Mouse (Mus musculus): Measurements from ENCODE around the gene Hsd17b14. TPM values are rescaled to one million over a fixed set of nuclear protein-coding genes. Genes with fewer than 3 reads are reported as not detected.

Hsd17b14 gene
- polyA plus RNA-seq, 1 experiment from 2014 or later: 0.73 TPM

DNA sequence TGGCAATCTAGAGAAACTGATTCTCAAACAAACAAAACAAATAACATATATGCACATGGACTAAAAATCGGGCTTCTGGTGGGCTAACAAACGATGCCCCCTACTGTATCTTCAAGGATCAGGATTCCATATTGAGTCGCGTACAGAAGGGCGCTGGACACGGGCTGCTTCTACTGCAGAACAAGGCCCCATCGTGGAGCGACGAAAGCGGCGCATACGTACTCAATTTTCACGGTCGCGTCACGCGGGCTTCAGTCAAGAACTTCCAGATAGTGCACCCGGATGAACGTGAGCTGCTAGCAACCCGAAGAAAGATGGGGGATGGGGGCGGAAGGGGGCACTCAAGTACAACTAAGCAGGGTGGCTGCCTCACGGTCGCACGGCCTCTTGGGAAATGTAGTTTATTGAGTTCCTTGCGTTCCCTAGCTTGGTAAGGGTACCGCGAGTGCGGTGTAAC lies 32.9 kb upstream of the Hsd17b14 start:
- peak overlapping the region; percentile 71 for H3K4me2 ChIP-seq (replicated peaks; ENCODE audit: low read depth)
- peaks cover 8% of the 10 kb centered on the region; the same call in 1 of the 2 replicates for H3K36me3 ChIP-seq (ENCODE audit: control insufficient read depth, insufficient read depth)
- no peaks in the 10 kb centered on the region for H3K27me3 ChIP-seq (replicated peaks; ENCODE audit: control insufficient read depth, insufficient read depth, low read length)
- peak; percentile 47; the same call in 1 of the 2 replicates for TF ChIP-seq CTCF (IDR thresholded peaks at IDR 0.05; ENCODE audit: low read depth)
- peak overlapping the region; percentile 51 for H3K4me3 ChIP-seq (ENCODE audit: low read depth, low read length)
- WGBS: under 1% methylated on average over 28 of the region's 28 CpGs
- H3K27ac ChIP-seq (ENCODE audit: low read depth, low read length): peak overlapping the region; percentile 74
- H3K9ac ChIP-seq (ENCODE audit: low read depth, low read length): peak overlapping the region; percentile 60
- H3K9me3 ChIP-seq (ENCODE audit: control insufficient read depth): no peaks in the 10 kb centered on the region
- no peak; the same call in 1 of the 2 replicates for ATAC-seq
- H3K4me1 ChIP-seq (replicated peaks; ENCODE audit: control insufficient read depth, insufficient read depth, low read length): peaks cover 8% of the 10 kb centered on the region

DNA sequence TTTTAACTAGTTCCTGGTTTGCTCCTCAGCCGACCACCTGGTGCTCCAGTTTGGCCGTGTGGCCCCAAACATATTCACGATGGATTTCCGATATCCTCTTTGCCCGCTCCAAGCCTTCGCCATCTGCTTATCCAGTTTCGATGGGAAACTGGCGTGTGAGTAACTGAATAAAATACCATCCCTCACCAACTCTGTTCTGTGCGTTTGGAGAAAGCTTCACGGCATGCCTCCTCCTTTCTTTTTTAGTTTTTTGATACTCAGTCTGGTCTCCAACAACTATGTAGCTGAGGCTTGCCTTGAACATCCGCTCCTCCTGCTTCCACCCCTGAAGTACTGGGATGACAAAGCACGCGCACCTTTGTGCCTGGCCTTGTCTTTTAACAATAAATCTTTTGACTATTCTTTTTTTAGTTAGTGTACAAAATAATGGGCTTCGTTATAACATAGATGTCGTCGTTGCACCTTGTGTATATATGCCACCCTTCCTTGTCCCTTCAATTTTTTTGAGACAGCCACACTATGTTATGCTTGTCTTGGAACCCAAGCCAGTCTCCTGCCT lies 32.4 kb upstream of the Hsd17b14 start:
- H3K9me3 ChIP-seq (ENCODE audit: control insufficient read depth): no peaks in the 10 kb centered on the region
- ATAC-seq: no peak
- H3K27ac ChIP-seq (ENCODE audit: low read depth, low read length): no peak overlapping the region

DNA sequence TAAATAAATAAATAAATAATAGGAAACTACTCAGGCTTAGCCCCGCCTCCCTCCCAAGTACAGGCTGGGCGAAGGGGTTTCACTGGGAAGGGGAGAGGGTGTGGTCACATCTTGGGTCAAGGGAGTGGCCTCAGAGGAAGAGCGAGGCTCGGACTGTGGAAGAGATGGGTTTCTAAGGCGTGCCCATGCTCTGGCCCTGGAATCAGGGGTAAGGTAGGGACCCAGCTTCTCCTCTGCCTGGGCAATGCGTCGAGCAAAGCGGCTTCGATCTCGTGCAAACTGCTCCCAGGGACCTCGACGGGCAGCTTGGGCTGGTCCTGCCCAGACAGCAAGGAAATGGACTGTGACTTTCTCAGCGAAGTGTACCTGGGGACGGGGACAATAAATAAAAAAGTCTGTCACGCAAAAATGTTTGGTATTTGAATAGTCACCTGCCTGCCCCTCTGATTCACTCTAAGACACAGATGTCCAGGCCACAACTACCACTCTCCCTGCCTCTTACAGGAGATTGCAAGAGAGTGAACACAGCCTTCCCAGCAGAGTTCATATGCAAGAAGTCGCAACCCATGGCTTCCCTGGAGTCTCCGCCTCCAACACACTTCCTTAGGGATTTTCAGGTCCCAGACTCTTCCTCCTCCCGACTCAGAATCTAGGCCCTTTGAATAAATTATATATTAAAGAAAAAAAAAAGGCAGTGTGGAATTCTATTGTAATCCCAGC lies 31.6 kb upstream of the Hsd17b14 start:
- Histone ChIP-seq H3K4me1 (replicated peaks; ENCODE audit: control insufficient read depth, insufficient read depth, low read length) (peaks cover 8% of the 10 kb centered on the region), H3K9me3 (ENCODE audit: control insufficient read depth) (no peaks in the 10 kb centered on the region), H3K4me3 (ENCODE audit: low read depth, low read length) (no peak overlapping the region), H3K36me3 (ENCODE audit: control insufficient read depth, insufficient read depth) (peaks cover 8% of the 10 kb centered on the region; the same call in 1 of the 2 replicates), H3K9ac (ENCODE audit: low read depth, low read length) (no peak overlapping the region), H3K4me2 (replicated peaks; ENCODE audit: low read depth) (peak overlapping the region; percentile 37), H3K27ac (ENCODE audit: low read depth, low read length) (no peak overlapping the region), H3K27me3 (replicated peaks; ENCODE audit: control insufficient read depth, insufficient read depth, low read length) (no peaks in the 10 kb centered on the region)
- WGBS: 61% methylated on average over 18 of the region's 18 CpGs
- no peak for TF ChIP-seq CTCF (IDR thresholded peaks at IDR 0.05; ENCODE audit: low read depth)
- no peak for ATAC-seq

More for the DNA sequence above, 32.4 kb upstream of the Hsd17b14 start:
- peak overlapping the region; percentile 51 for H3K4me3 ChIP-seq (ENCODE audit: low read depth, low read length)
- H3K27me3 ChIP-seq (replicated peaks; ENCODE audit: control insufficient read depth, insufficient read depth, low read length): no peaks in the 10 kb centered on the region
- peak overlapping the region; percentile 71 for H3K4me2 ChIP-seq (replicated peaks; ENCODE audit: low read depth)
- WGBS: 56% methylated on average over 16 of the region's 16 CpGs
- peaks cover 8% of the 10 kb centered on the region for H3K4me1 ChIP-seq (replicated peaks; ENCODE audit: control insufficient read depth, insufficient read depth, low read length)
- no peak overlapping the region for H3K9ac ChIP-seq (ENCODE audit: low read depth, low read length)
- H3K36me3 ChIP-seq (ENCODE audit: control insufficient read depth, insufficient read depth): peaks cover 8% of the 10 kb centered on the region; the same call in 1 of the 2 replicates
- TF ChIP-seq CTCF (IDR thresholded peaks at IDR 0.05; ENCODE audit: low read depth): no peak

DNA sequence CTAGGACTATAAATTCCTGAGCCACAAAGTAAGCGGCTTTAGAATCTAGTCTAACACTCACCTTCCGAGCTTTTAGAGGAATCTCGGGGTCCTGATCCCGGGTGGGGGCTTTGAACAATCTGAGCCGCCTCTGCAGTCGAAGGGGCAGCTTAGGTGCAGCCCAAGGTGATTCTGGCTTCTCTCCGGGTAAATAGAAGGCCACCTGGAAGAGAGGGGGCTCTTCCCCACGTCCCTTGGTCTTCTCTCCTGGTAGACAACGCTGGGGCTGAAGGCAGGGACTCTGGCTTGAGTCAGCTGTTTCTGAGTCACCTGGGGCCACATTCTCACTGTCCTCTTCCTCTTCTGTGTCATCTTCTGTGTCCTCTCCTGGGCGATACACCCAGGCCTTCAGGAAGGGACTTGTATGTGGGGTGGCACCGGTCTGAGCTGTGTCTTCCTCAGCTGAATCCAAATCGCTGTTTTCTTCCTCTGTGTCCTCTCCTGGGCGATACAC lies 31.0 kb upstream of the Hsd17b14 start:
- TF ChIP-seq CTCF (IDR thresholded peaks at IDR 0.05; ENCODE audit: low read depth): no peak
- peak overlapping the region; percentile 37 for H3K4me2 ChIP-seq (replicated peaks; ENCODE audit: low read depth)
- peaks cover 8% of the 10 kb centered on the region; the same call in 1 of the 2 replicates for H3K36me3 ChIP-seq (ENCODE audit: control insufficient read depth, insufficient read depth)
- no peaks in the 10 kb centered on the region for H3K9me3 ChIP-seq (ENCODE audit: control insufficient read depth)
- no peak for ATAC-seq
- H3K4me1 ChIP-seq (replicated peaks; ENCODE audit: control insufficient read depth, insufficient read depth, low read length): peaks cover 8% of the 10 kb centered on the region
- H3K9ac ChIP-seq (ENCODE audit: low read depth, low read length): no peak overlapping the region
- 77% methylated on average over 13 of the region's 13 CpGs for WGBS
- no peak overlapping the region for H3K4me3 ChIP-seq (ENCODE audit: low read depth, low read length)
- H3K27ac ChIP-seq (ENCODE audit: low read depth, low read length): no peak overlapping the region
- no peaks in the 10 kb centered on the region for H3K27me3 ChIP-seq (replicated peaks; ENCODE audit: control insufficient read depth, insufficient read depth, low read length)

DNA sequence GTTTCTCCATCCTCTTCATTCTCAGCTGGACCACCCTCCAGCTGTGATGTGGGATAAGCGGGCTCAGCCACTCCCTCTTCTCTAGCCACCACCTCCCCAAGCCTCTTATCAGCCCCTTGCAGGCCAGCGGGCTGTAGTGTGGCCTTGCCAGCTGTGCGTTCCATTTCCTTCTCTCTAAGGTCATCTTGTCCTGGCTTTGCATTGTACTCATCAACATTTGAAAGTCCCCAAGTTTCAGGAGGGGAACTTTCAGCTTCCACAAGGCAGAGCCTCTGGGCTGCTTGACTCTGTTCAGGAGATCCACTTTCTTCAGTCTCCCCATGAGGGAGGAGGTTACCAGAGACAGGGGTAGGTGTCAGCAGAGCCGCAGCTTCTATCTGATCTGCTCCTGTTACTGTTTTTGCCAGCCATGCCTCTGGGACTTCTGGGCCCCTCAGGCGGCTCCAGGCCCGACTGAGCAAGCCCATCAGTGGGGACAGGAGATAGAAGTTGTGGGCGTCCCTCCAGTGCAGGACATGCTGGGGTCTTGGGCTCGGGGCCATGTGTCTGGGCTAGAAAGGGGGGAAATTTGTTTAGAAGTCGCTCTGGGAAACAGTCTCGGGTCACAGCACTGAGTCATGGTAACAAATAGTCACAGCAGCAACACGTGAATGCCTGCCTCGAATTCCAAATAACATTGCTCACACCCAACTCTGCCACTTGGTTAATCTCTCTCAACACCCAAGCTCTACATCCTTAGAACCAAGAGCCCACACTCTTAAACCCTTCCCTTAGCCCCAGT lies 29.7 kb upstream of the Hsd17b14 start:
- TF ChIP-seq CTCF (IDR thresholded peaks at IDR 0.05; ENCODE audit: low read depth): no peak
- peak overlapping the region; percentile 80; the same call in 1 of the 2 replicates for H3K27ac ChIP-seq (ENCODE audit: low read depth, low read length)
- H3K4me3 ChIP-seq (ENCODE audit: low read depth, low read length): peak overlapping the region; percentile 61
- peaks cover 8% of the 10 kb centered on the region; the same call in 1 of the 2 replicates for H3K36me3 ChIP-seq (ENCODE audit: control insufficient read depth, insufficient read depth)
- peaks cover 8% of the 10 kb centered on the region for H3K4me1 ChIP-seq (replicated peaks; ENCODE audit: control insufficient read depth, insufficient read depth, low read length)
- peak overlapping the region; percentile 73 for H3K4me2 ChIP-seq (replicated peaks; ENCODE audit: low read depth)
- no peaks in the 10 kb centered on the region for H3K27me3 ChIP-seq (replicated peaks; ENCODE audit: control insufficient read depth, insufficient read depth, low read length)
- WGBS: 14% methylated on average over 12 of the region's 12 CpGs
- H3K9me3 ChIP-seq (ENCODE audit: control insufficient read depth): no peaks in the 10 kb centered on the region
- ATAC-seq: no peak
- peak overlapping the region; percentile 77 for H3K9ac ChIP-seq (ENCODE audit: low read depth, low read length)

Data from intestine, postnatal 0 days (tissue).